Mouse (Mus musculus) liver, embryonic 11.5 days (tissue): ENCODE data around the gene Psmd12. TPM values are rescaled to one million over a fixed set of nuclear protein-coding genes. Genes with fewer than 3 reads are reported as not detected.
"Not testable (repeated sequence)": the region's sequence is repeated elsewhere in the genome, so short reads cannot be mapped to it uniquely, and the experiment has no call there.

Source experiments
- ATAC-seq: fragments of 200-750 bp; cut with Nextera tagmentation; replicated peaks from 2 replicates; pipeline ENCODE4 v1.8.0; 2017; ENCODE audit warnings: moderate number of reproducible peaks, mild to moderate bottlenecking, moderate TSS enrichment, moderate library complexity; ENCODE audit not compliant: low FRiP score
- DNase-seq: peaks from one replicate; pipeline ENCODE4 v3.0.0-alpha.2; 2017; ENCODE audit warnings: low spot score
- H3K27ac ChIP-seq: fragments of 300-500 bp; sonication (generic); 2 replicates; pipeline ENCODE4 v1.5.1; 2014; ENCODE audit warnings: mild to moderate bottlenecking, low read depth, low read length, control low read depth
- H3K27me3 ChIP-seq: fragments of 300-500 bp; sonication (generic); replicated peaks from 2 replicates; pipeline ENCODE4 v1.6.1; 2014; ENCODE audit warnings: low read length, mixed read lengths; ENCODE audit not compliant: control insufficient read depth, insufficient read depth
- H3K36me3 ChIP-seq: fragments of 300-500 bp; sonication (generic); 2 replicates; pipeline ENCODE4 v1.6.1; 2014; ENCODE audit warnings: mild to moderate bottlenecking, low read length, moderate library complexity, mixed read lengths; ENCODE audit not compliant: control insufficient read depth, insufficient read depth
- H3K4me1 ChIP-seq: fragments of 300-500 bp; sonication (generic); replicated peaks from 2 replicates; pipeline ENCODE4 v1.6.1; 2014; ENCODE audit warnings: low read length, mixed read lengths; ENCODE audit not compliant: control insufficient read depth, insufficient read depth
- H3K4me2 ChIP-seq: fragments of 300-500 bp; sonication (generic); 2 replicates; pipeline ENCODE4 v1.6.1; 2014; ENCODE audit warnings: mild to moderate bottlenecking, control low read depth, moderate library complexity
- H3K4me3 ChIP-seq: fragments of 300-500 bp; sonication (generic); 2 replicates; pipeline ENCODE4 v1.5.1; 2014; ENCODE audit warnings: low read depth, low read length, control low read depth
- H3K9ac ChIP-seq: fragments of 300-500 bp; sonication (generic); 2 replicates; pipeline ENCODE4 v1.6.1; 2014; ENCODE audit warnings: low read depth, low read length, control low read depth
- H3K9me3 ChIP-seq: fragments of 300-500 bp; sonication (generic); 2 replicates; pipeline ENCODE4 v1.6.1; 2016; ENCODE audit warnings: low read length, inconsistent platforms, mixed read lengths; ENCODE audit not compliant: control insufficient read depth
- WGBS: fragments of 180-500 bp; shearing (Covaris S2); extraction: QIAGEN DNeasy Blood & Tissue Kit; methylation state at CpG from one replicate; pipeline ENCODE4 v1.1.7; 2014; 5-methylcytosine and 5-hydroxymethylcytosine counted together
- polyA plus RNA-seq: library from polyadenylated mRNA; unstranded; fragments of >200 nt; fragmentation: Nextera tagmentation; extraction: Ambion mirVana; gene quantifications from 2 replicates; pipeline ENCODE4 v1.2.1, GENCODE M21; 2014

The Psmd12 gene
- polyA plus RNA-seq, 1 experiment from 2014 or later: 222 TPM

DNA sequence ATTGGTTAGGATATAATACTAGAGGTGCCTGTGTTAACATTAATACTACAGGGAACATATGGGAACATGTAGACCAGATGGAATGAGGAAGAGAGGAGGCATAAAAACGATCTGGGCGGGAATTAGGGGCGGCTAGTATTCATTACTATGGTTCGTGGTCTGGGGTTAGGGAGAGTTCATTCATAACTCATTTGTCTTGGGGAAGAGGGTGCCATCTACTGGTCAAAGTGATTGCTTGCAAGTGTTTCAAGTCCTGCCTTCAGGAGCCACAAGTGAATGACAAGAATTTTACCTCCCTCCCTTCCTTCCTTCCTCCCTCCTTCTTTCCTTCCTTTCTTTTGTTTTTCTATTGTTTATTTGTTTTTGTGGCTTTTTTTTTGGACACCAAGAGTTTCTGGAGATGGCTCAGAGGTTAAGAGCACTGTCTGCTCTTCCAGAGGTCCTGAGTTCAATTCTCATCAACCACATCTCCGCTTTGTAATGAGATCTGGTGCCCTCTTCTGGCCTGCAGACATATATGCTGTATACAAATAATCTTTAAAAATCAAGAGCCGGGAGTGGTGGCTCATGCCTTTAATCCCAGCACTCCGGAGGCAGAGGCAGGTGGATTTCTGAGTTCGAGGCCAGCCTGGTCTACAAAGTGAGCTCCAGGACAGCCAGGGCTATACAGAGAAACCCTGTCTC lies 6.0 kb upstream of the Psmd12 start:
- H3K4me2 ChIP-seq: peak overlapping the region; percentile 39
- no peaks in the 10 kb centered on the region for H3K9me3 ChIP-seq
- H3K27ac ChIP-seq: no peak overlapping the region
- ATAC-seq (no peak), DNase-seq (peak; percentile 51)
- H3K4me1 ChIP-seq: peaks cover 3% of the 10 kb centered on the region; the same call in 1 of the 2 replicates
- WGBS: 22% methylated on average over 8 of the region's 8 CpGs
- no peaks in the 10 kb centered on the region for H3K27me3 ChIP-seq
- H3K9ac ChIP-seq: no peak overlapping the region
- H3K36me3 ChIP-seq: no peaks in the 10 kb centered on the region
- no peak overlapping the region for H3K4me3 ChIP-seq

DNA sequence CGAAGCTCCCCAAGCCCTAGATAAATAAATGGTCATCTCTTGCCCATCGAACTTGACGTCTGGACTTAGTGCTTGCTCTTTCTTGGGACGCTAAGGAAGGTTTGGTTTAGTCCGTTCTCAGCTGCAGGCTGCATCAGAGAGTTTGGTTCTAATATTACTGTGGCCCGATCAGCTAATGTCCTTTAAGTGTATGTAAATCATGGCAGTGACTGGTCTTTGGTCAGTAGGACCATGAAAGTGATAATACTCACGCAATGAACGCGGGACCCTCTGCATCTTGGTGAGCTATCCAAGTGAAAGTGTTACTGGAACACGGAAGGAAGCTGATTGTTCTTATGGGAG lies 549 bp downstream of the Psmd12 start:
- DNase-seq: no peak
- WGBS: 1% methylated on average over 10 of the region's 10 CpGs

DNA sequence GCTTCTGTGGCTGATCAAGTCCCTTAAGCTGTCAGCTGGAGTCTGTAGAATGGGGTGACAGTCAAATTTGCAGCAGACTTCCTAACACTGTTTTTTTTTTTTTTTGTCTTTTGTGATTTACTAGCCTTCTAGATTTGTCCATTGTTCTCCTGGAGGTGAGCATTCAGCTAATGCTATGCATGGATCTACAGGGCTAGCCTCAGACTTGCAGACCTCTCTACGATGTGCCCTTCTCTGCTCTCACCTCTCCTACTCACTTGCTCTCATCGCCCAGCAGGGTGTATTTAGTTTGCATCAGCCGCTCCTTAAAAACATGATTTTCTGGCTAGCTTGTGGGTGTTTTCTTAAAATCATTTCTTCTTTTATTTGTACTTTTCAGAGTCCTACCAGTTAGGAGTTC lies 5.1 kb downstream of the Psmd12 start:
- 97% methylated on average over 3 of the region's 3 CpGs for WGBS
- no peak overlapping the region for H3K4me2 ChIP-seq
- H3K4me3 ChIP-seq: no peak overlapping the region
- DNase-seq (no peak), ATAC-seq (no peak)
- no peak overlapping the region for H3K27ac ChIP-seq
- peaks cover 24% of the 10 kb centered on the region for H3K36me3 ChIP-seq
- H3K9me3 ChIP-seq: no peaks in the 10 kb centered on the region
- no peak overlapping the region for H3K9ac ChIP-seq
- peaks cover 10% of the 10 kb centered on the region for H3K4me1 ChIP-seq
- H3K27me3 ChIP-seq: no peaks in the 10 kb centered on the region

More for the DNA sequence above, 549 bp downstream of the Psmd12 start:
- peak overlapping the region; percentile 95 for H3K9ac ChIP-seq
- peaks cover 10% of the 10 kb centered on the region for H3K4me1 ChIP-seq
- peaks cover 5% of the 10 kb centered on the region; the same call in 1 of the 2 replicates for H3K36me3 ChIP-seq
- H3K4me2 ChIP-seq: peak overlapping the region; percentile 89
- ATAC-seq: no peak
- H3K27me3 ChIP-seq: no peaks in the 10 kb centered on the region
- H3K4me3 ChIP-seq: peak overlapping the region; percentile 98
- H3K9me3 ChIP-seq: no peaks in the 10 kb centered on the region
- H3K27ac ChIP-seq: peak overlapping the region; percentile 56

- Histone ChIP-seq H3K27ac (no peak overlapping the region), H3K4me3 (no peak overlapping the region), H3K36me3 (peaks cover 10% of the 10 kb centered on the region; the same call in 1 of the 2 replicates), H3K4me1 (no peaks in the 10 kb centered on the region), H3K9me3 (no peaks in the 10 kb centered on the region), H3K4me2 (no peak overlapping the region), H3K9ac (no peak overlapping the region), H3K27me3 (no peaks in the 10 kb centered on the region)
- no peak for DNase-seq
- no peak for ATAC-seq
- WGBS: 82% methylated on average over 8 of the region's 8 CpGs
Measured at GRCm38 (mm10) chr11:107502801-107503200, 23.5 kb downstream of the Psmd12 start.

- H3K27me3 ChIP-seq, DNase-seq, H3K36me3 ChIP-seq, H3K9ac ChIP-seq, H3K4me3 ChIP-seq, H3K27ac ChIP-seq, H3K4me1 ChIP-seq, H3K9me3 ChIP-seq, ATAC-seq, H3K4me2 ChIP-seq: not testable (repeated sequence)
- WGBS: 86% methylated on average over 3 of the region's 4 CpGs
Measured at GRCm38 (mm10) chr11:107504364-107504763, 25.1 kb downstream of the Psmd12 start.

- Histone ChIP-seq H3K36me3 (no peaks in the 10 kb centered on the region; the same call in 1 of the 2 replicates), H3K9ac (no peak overlapping the region), H3K27me3 (no peaks in the 10 kb centered on the region), H3K9me3 (no peaks in the 10 kb centered on the region), H3K4me3 (no peak overlapping the region), H3K27ac (no peak overlapping the region), H3K4me1 (peaks cover 14% of the 10 kb centered on the region), H3K4me2 (no peak overlapping the region)
- DNase-seq (no peak), ATAC-seq (no peak)
- 56% methylated on average over 1 of the region's 1 CpGs for WGBS
Measured at GRCm38 (mm10) chr11:107506260-107506659, 27.0 kb downstream of the Psmd12 start.

DNA sequence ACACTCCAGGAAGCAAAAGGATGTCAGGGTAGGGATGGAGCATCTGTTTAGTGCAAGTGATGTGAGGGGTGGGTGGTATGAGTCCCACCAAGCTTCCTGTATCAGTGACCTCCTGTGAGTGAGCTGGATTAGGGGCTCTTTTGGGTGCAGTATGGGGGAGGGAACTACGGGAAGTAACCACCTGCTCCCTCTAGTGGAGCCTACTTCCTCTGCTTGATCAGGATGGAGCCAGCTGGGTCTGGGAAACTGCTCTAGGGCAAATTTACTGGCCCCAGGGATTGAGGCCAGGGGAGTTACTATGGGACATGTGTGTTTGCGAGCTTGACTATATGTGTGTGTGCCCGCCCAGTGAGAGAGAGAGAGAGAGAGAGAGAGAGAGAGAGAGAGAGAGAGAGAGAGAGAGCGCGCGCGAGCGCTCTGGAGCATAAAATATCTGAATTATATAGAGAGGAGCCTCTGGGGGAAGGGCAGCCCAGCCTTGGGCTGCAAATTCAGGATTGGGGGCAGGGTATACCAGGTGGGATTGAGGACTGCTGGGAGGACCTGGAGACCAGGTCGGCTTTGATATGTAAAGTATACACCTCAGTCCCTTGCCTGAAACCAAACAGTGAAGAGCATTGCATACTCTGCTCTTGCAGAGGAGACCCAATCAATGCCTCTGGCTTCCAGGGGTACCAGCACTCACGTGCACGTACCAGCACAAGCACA lies 30.5 kb downstream of the Psmd12 start:
- Histone ChIP-seq H3K9ac (no peak overlapping the region), H3K27ac (no peak overlapping the region), H3K4me2 (peak overlapping the region; percentile 62), H3K36me3 (no peaks in the 10 kb centered on the region), H3K4me1 (peaks cover 15% of the 10 kb centered on the region), H3K4me3 (no peak overlapping the region), H3K9me3 (no peaks in the 10 kb centered on the region), H3K27me3 (no peaks in the 10 kb centered on the region)
- no peak for DNase-seq
- ATAC-seq: 0 out of 2 replicates have a peak, but pooled peaks have one; percentile 41
- 21% methylated on average over 11 of the region's 11 CpGs for WGBS

DNA sequence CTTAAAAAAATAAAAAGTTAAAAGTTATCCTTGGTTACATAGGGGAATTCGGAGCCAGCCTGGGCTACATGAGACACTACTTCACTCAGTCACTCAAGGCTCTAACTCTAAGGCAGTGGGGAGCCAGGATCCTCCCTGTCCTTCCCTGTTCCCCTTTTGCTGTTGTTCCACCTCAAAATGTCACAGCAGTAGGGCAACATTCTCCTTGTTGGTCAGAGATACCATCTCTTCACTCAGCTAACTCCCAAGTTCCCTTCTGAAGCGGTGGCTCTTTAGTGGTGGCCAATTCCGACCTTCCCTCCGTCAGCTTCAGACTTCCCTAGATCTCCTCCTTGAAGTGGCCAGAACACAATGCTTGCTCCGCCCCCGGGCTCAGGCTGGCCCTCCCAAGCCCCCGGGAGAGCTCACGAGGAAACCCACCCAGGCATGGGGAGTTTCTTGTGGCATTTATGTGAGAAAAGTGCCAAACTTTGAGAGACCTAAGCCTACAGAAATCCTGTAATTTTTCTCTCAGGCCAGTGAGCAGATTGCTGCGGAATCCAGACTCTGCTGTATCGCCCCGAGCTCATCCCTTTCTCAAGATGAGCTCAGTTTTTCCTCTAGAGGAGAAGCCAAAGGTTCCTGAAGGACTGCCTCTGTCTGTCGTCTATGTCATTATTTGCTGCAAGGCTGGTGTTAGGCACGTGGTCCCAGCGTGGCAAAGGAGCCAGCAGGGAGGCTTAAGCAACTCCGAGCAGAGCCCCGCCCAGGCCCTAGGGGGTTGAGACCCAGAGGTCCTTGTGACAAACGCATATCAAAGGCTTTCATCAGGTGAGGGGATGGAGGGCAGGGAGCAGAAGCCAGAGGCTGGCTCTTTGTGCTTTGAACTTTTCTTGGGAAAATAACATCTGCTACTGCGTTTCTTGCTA lies 31.3 kb downstream of the Psmd12 start:
- DNase-seq: no peak
- H3K36me3 ChIP-seq: no peaks in the 10 kb centered on the region
- peak; percentile 42; the same call in 1 of the 2 replicates for ATAC-seq
- 0 out of 2 replicates have a peak overlapping the region, but pooled peaks have one; percentile 28 for H3K9ac ChIP-seq
- peak overlapping the region; percentile 62 for H3K4me2 ChIP-seq
- no peaks in the 10 kb centered on the region for H3K9me3 ChIP-seq
- peaks cover 15% of the 10 kb centered on the region for H3K4me1 ChIP-seq
- H3K27ac ChIP-seq: no peak overlapping the region
- peak overlapping the region; percentile 24; the same call in 1 of the 2 replicates for H3K4me3 ChIP-seq
- H3K27me3 ChIP-seq: no peaks in the 10 kb centered on the region
- WGBS: 3% methylated on average over 18 of the region's 18 CpGs
